Mouse (Mus musculus): Measurements from ENCODE around the gene Btbd9. TPM values are rescaled to one million over a fixed set of nuclear protein-coding genes. Genes with fewer than 3 reads are reported as not detected.

Btbd9 gene
- total and polyA plus RNA-seq, 2 experiments from 2014 or later, result 30.3 to 31.0 TPM

DNA sequence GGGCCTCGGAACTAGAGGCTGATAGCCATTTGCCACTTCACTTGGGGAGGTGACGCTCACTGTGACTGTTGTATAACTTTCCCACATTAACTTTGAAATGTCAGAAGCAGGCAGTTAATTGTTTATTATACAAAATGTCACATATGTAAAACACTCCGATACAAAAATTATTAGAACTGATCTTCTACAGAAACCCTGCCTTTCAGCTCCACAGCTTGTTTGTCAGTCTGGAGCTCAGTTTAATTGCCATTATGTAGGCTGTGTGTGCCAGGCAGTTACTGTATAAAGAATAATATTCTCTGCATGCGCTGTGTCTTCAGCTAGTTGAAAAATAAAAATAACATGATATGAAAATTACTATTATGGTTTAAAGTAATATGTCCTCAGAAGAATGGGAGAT lies 267.4 kb downstream of the Btbd9 start:
- no peaks in the 10 kb centered on the region for H3K27me3 ChIP-seq (ENCODE audit: control insufficient read depth, insufficient read depth, low read length)
- H3K4me1 ChIP-seq (ENCODE audit: control insufficient read depth, insufficient read depth), result no peaks in the 10 kb centered on the region
- H3K27ac ChIP-seq (ENCODE audit: low read depth), result no peak overlapping the region
- H3K36me3 ChIP-seq (replicated peaks; ENCODE audit: control insufficient read depth, insufficient read depth, low read length), result no peaks in the 10 kb centered on the region
- H3K9me3 ChIP-seq (replicated peaks; ENCODE audit: control insufficient read depth, low read length), result no peaks in the 10 kb centered on the region
- H3K4me3 ChIP-seq (ENCODE audit: low read depth, low read length), result no peak overlapping the region
- no peak overlapping the region for H3K9ac ChIP-seq (replicated peaks; ENCODE audit: low read depth, low read length)
- no peak for DNase-seq (ENCODE audit: low spot score)
- WGBS, result 78% methylated on average over 4 of the region's 4 CpGs
- H3K4me2 ChIP-seq (ENCODE audit: low read depth, low read length), result no peak overlapping the region
- ATAC-seq (ENCODE audit: insufficient read depth, low read depth), result no peak
- TF ChIP-seq EP300 (IDR thresholded peaks at IDR 0.05; ENCODE audit: low read depth) (no peak), CTCF (IDR thresholded peaks at IDR 0.05; ENCODE audit: low read depth) (no peak)

GRCm38 (mm10) chr17:30308317-30308716 lies 268.0 kb downstream of the Btbd9 start:
- WGBS, result 83% methylated on average over 13 of the region's 13 CpGs
- no peaks in the 10 kb centered on the region for H3K9me3 ChIP-seq (replicated peaks; ENCODE audit: control insufficient read depth, low read length)
- H3K4me1 ChIP-seq (ENCODE audit: control insufficient read depth, insufficient read depth), result no peaks in the 10 kb centered on the region
- no peak overlapping the region for H3K9ac ChIP-seq (replicated peaks; ENCODE audit: low read depth, low read length)
- ATAC-seq (ENCODE audit: insufficient read depth, low read depth) (no peak), DNase-seq (ENCODE audit: low spot score) (no peak)
- H3K27me3 ChIP-seq (ENCODE audit: control insufficient read depth, insufficient read depth, low read length), result no peaks in the 10 kb centered on the region
- TF ChIP-seq CTCF (IDR thresholded peaks at IDR 0.05; ENCODE audit: low read depth) (no peak), EP300 (IDR thresholded peaks at IDR 0.05; ENCODE audit: low read depth) (no peak)
- H3K36me3 ChIP-seq (replicated peaks; ENCODE audit: control insufficient read depth, insufficient read depth, low read length), result no peaks in the 10 kb centered on the region
- H3K4me3 ChIP-seq (ENCODE audit: low read depth, low read length), result no peak overlapping the region
- no peak overlapping the region for H3K27ac ChIP-seq (ENCODE audit: low read depth)
- H3K4me2 ChIP-seq (ENCODE audit: low read depth, low read length), result no peak overlapping the region

- Histone ChIP-seq H3K9me3 (replicated peaks; ENCODE audit: control insufficient read depth, low read length) (no peaks in the 10 kb centered on the region), H3K4me2 (ENCODE audit: low read depth, low read length) (no peak overlapping the region), H3K4me1 (ENCODE audit: control insufficient read depth, insufficient read depth) (no peaks in the 10 kb centered on the region), H3K27me3 (ENCODE audit: control insufficient read depth, insufficient read depth, low read length) (no peaks in the 10 kb centered on the region), H3K27ac (ENCODE audit: low read depth) (no peak overlapping the region), H3K36me3 (replicated peaks; ENCODE audit: control insufficient read depth, insufficient read depth, low read length) (no peaks in the 10 kb centered on the region), H3K9ac (replicated peaks; ENCODE audit: low read depth, low read length) (no peak overlapping the region), H3K4me3 (ENCODE audit: low read depth, low read length) (no peak overlapping the region)
- TF ChIP-seq EP300 (IDR thresholded peaks at IDR 0.05; ENCODE audit: low read depth) (no peak), CTCF (IDR thresholded peaks at IDR 0.05; ENCODE audit: low read depth) (no peak)
- WGBS, result 62% methylated on average over 10 of the region's 10 CpGs
- DNase-seq (ENCODE audit: low spot score), result no peak
- ATAC-seq (ENCODE audit: insufficient read depth, low read depth), result no peak
Observed at GRCm38 (mm10) chr17:30307168-30307567, 269.1 kb downstream of the Btbd9 start.

DNA sequence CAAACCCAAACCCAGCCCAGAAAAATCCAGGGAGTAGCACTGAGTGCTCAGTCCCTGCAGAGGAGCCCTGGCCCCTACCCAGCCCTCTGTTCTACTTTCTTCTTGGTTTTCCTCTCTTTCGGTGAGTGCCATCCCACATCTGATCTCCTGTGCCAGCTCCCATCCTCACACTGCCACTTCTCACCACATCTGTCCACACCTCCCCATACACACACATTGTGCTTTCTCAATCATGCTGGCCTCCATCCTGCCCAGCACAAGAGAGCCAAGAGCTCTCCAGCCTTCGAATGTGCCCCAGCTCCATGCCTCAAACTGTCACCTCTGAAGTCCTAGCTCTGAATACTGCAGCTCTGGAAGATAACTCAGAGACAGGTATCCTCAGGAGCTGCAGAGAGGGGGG lies 271.5 kb downstream of the Btbd9 start:
- 65% methylated on average over 2 of the region's 2 CpGs for WGBS
- no peak for TF ChIP-seq CTCF (IDR thresholded peaks at IDR 0.05; ENCODE audit: low read depth)
- H3K27me3 ChIP-seq (ENCODE audit: control insufficient read depth, insufficient read depth, low read length), result no peaks in the 10 kb centered on the region
- H3K27ac ChIP-seq (ENCODE audit: low read depth), result no peak overlapping the region
- H3K4me2 ChIP-seq (ENCODE audit: low read depth, low read length), result no peak overlapping the region
- ATAC-seq (ENCODE audit: insufficient read depth, low read depth) (no peak), DNase-seq (ENCODE audit: low spot score) (no peak)
- no peaks in the 10 kb centered on the region for H3K9me3 ChIP-seq (replicated peaks; ENCODE audit: control insufficient read depth, low read length)
- H3K36me3 ChIP-seq (replicated peaks; ENCODE audit: control insufficient read depth, insufficient read depth, low read length), result no peaks in the 10 kb centered on the region
- H3K4me3 ChIP-seq (ENCODE audit: low read depth, low read length), result no peak overlapping the region
- no peak overlapping the region for H3K9ac ChIP-seq (replicated peaks; ENCODE audit: low read depth, low read length)
- H3K4me1 ChIP-seq (ENCODE audit: control insufficient read depth, insufficient read depth), result no peaks in the 10 kb centered on the region

DNA sequence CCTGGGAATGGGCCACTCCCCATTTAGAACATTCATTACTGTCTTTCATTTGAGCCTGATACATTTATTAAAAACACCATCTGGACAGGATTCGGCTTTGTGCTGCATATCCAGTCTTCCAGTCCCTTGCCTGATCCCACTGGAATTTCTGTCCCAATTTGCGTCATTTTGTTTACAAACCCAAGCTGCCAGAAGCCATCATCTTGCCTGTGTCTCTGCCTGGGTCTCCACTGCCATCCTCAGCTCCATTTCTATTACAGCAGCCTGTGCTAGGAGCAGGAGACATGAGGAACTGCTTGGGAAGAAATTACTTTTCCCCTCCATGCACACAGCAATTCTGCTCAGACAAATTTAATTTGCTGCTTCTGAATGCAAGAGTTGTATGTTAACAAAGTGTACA lies 274.9 kb downstream of the Btbd9 start:
- H3K4me1 ChIP-seq (ENCODE audit: control insufficient read depth, insufficient read depth), result no peaks in the 10 kb centered on the region
- ATAC-seq (ENCODE audit: insufficient read depth, low read depth) (no peak), DNase-seq (ENCODE audit: low spot score) (no peak)
- no peak overlapping the region for H3K9ac ChIP-seq (replicated peaks; ENCODE audit: low read depth, low read length)
- H3K4me2 ChIP-seq (ENCODE audit: low read depth, low read length), result no peak overlapping the region
- H3K4me3 ChIP-seq (ENCODE audit: low read depth, low read length), result no peak overlapping the region
- peaks cover 5% of the 10 kb centered on the region; the same call in 1 of the 2 replicates for H3K36me3 ChIP-seq (replicated peaks; ENCODE audit: control insufficient read depth, insufficient read depth, low read length)
- H3K27me3 ChIP-seq (ENCODE audit: control insufficient read depth, insufficient read depth, low read length), result no peaks in the 10 kb centered on the region
- H3K27ac ChIP-seq (ENCODE audit: low read depth), result no peak overlapping the region
- no peak for TF ChIP-seq CTCF (IDR thresholded peaks at IDR 0.05; ENCODE audit: low read depth)
- TF ChIP-seq EP300 (IDR thresholded peaks at IDR 0.05; ENCODE audit: low read depth), result no peak
- no peaks in the 10 kb centered on the region for H3K9me3 ChIP-seq (replicated peaks; ENCODE audit: control insufficient read depth, low read length)
- 84% methylated on average over 2 of the region's 2 CpGs for WGBS

DNA sequence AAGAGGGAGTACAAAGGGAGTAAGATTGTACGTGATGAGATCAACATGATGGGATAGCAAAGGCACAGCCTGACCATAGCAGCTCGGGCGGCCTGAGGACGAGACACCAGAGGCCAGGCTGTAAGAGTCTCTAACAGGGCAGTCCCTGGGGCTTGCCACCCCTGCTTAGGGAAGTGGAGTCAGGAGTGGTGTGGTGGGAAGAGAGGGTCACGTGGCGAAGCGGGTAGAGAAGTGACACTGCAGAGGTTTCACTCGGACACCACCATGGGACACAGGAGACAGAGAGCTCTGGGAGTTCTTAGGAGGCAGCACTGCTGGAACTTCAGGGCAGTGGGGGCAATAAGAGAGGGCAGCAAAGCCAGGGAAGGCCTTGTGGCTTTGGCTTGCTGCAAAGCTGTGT lies 278.9 kb downstream of the Btbd9 start:
- peaks cover 5% of the 10 kb centered on the region; the same call in 1 of the 2 replicates for H3K36me3 ChIP-seq (replicated peaks; ENCODE audit: control insufficient read depth, insufficient read depth, low read length)
- no peak overlapping the region for H3K4me3 ChIP-seq (ENCODE audit: low read depth, low read length)
- no peak for ATAC-seq (ENCODE audit: insufficient read depth, low read depth)
- no peaks in the 10 kb centered on the region for H3K9me3 ChIP-seq (replicated peaks; ENCODE audit: control insufficient read depth, low read length)
- no peaks in the 10 kb centered on the region for H3K27me3 ChIP-seq (ENCODE audit: control insufficient read depth, insufficient read depth, low read length)
- H3K27ac ChIP-seq (ENCODE audit: low read depth), result no peak overlapping the region
- H3K4me2 ChIP-seq (ENCODE audit: low read depth, low read length), result no peak overlapping the region
- H3K9ac ChIP-seq (replicated peaks; ENCODE audit: low read depth, low read length), result no peak overlapping the region
- TF ChIP-seq CTCF (IDR thresholded peaks at IDR 0.05; ENCODE audit: low read depth) (no peak), EP300 (IDR thresholded peaks at IDR 0.05; ENCODE audit: low read depth) (no peak)
- WGBS, result 88% methylated on average over 8 of the region's 8 CpGs
- no peak for DNase-seq (ENCODE audit: low spot score)
- H3K4me1 ChIP-seq (ENCODE audit: control insufficient read depth, insufficient read depth), result no peaks in the 10 kb centered on the region

Measured in heart, postnatal 0 days (tissue).